Mouse (Mus musculus) stomach, embryonic 15.5 days (tissue): Measurements from ENCODE around the gene Tacc3. TPM values are rescaled to one million over a fixed set of nuclear protein-coding genes. Genes with fewer than 3 reads are reported as not detected.

Experiments
- ATAC-seq: fragments of 200-750 bp; cut with Nextera tagmentation; 2 replicates; pipeline ENCODE4 v1.8.0; 2017; ENCODE audit warnings: low read depth, moderate number of reproducible peaks, moderate TSS enrichment; ENCODE audit not compliant: insufficient read depth, low FRiP score
- H3K27ac ChIP-seq: fragments of 300-500 bp; sonication (generic); 2 replicates; pipeline ENCODE4 v1.5.1; 2015; ENCODE audit warnings: mild to moderate bottlenecking, inconsistent platforms
- H3K27me3 ChIP-seq: fragments of 300-500 bp; sonication (generic); replicated peaks from 2 replicates; pipeline ENCODE4 v1.6.1; 2015; ENCODE audit warnings: inconsistent platforms
- H3K36me3 ChIP-seq: fragments of 300-500 bp; sonication (generic); 2 replicates; pipeline ENCODE4 v1.6.1; 2015; ENCODE audit warnings: inconsistent platforms
- H3K4me1 ChIP-seq: fragments of 300-500 bp; sonication (generic); 2 replicates; pipeline ENCODE4 v1.6.1; 2015; ENCODE audit warnings: inconsistent platforms
- H3K4me2 ChIP-seq: fragments of 300-500 bp; sonication (generic); 2 replicates; pipeline ENCODE4 v1.6.1; 2015; ENCODE audit warnings: mild to moderate bottlenecking, inconsistent platforms
- H3K4me3 ChIP-seq: fragments of 300-500 bp; sonication (generic); replicated peaks from 2 replicates; pipeline ENCODE4 v1.5.1; 2015; ENCODE audit warnings: inconsistent platforms
- H3K9ac ChIP-seq: fragments of 300-500 bp; sonication (generic); 2 replicates; pipeline ENCODE4 v1.6.1; 2015; ENCODE audit warnings: inconsistent platforms
- H3K9me3 ChIP-seq: fragments of 300-500 bp; sonication (generic); 2 replicates; pipeline ENCODE4 v1.6.1; 2016; ENCODE audit warnings: inconsistent platforms
- WGBS: fragments of 180-500 bp; shearing (Covaris S2); methylation state at CpG from one replicate; pipeline ENCODE4 v1.1.7; 2015; 5-methylcytosine and 5-hydroxymethylcytosine counted together
- polyA plus RNA-seq: library from polyadenylated mRNA; unstranded; fragments of >200 nt; fragmentation: Nextera tagmentation; extraction: Ambion mirVana; gene quantifications from 2 replicates; pipeline ENCODE4 v1.2.1, GENCODE M21; 2015

Tacc3 gene
- polyA plus RNA-seq, 1 experiment from 2014 or later = 155 TPM

DNA sequence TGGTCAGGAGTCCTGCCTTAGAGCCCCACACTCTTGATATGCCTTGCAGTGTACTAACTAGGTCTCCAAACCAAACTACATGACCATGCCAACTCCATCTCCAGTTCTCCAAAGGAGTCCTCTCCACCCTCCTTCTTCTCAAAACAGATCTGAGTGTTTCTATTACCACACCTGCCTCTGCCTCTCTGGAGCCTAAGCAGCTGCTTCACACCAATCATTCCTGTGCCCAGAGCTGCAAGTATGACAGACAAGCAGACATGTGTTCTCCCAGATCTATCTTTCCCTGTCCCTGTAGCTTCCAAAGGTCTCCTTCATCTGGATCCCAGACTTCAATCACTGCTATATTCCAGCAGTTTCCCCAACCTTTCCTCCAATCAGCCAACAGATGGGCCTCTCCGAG is 1.2 kb upstream of the Tacc3 start:
- 33% methylated on average over 1 of the region's 1 CpGs for WGBS
- peak overlapping the region; percentile 61; the same call in 1 of the 2 replicates for H3K9ac ChIP-seq
- peaks cover 24% of the 10 kb centered on the region for H3K36me3 ChIP-seq
- H3K4me2 ChIP-seq = peak overlapping the region; percentile 86
- peak overlapping the region; percentile 88 for H3K27ac ChIP-seq
- H3K4me1 ChIP-seq = peaks cover 28% of the 10 kb centered on the region
- peak overlapping the region; percentile 84 for H3K4me3 ChIP-seq
- ATAC-seq = no peak
- H3K27me3 ChIP-seq = no peaks in the 10 kb centered on the region
- H3K9me3 ChIP-seq = no peaks in the 10 kb centered on the region

DNA sequence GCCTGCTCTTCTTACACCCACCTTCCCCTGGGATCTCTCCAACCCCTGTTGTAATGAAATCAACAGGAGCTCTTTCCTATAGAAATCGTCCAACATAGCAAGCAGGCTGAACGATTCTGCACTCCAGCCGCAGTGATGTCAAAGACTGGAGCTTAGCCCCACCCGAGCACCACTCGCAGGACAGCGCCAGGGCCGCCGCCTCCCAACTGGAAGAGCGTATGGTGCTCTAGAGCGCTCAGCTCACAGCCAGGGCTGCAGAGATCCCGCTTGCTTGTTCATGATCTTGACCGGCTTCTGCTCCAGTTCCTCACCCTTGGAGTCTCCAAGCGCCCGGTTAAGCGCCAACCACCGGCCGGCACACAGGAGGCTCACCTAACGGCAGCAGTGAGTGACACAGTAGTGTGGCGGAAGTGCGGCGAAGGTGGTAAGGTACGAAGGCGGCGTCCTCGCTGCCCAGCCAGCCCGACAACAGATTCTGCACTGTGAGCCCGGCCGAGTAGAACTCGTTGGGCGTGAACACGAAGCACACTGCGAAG is 609 bp upstream of the Tacc3 start:
- WGBS = under 1% methylated on average over 32 of the region's 32 CpGs
- H3K4me1 ChIP-seq = peaks cover 28% of the 10 kb centered on the region
- peak overlapping the region; percentile 61 for H3K9ac ChIP-seq
- peak; percentile 27 for ATAC-seq
- H3K27me3 ChIP-seq = no peaks in the 10 kb centered on the region
- H3K4me2 ChIP-seq = peak overlapping the region; percentile 86
- peaks cover 28% of the 10 kb centered on the region for H3K36me3 ChIP-seq
- peak overlapping the region; percentile 84 for H3K4me3 ChIP-seq
- peak overlapping the region; percentile 88 for H3K27ac ChIP-seq
- H3K9me3 ChIP-seq = no peaks in the 10 kb centered on the region

DNA sequence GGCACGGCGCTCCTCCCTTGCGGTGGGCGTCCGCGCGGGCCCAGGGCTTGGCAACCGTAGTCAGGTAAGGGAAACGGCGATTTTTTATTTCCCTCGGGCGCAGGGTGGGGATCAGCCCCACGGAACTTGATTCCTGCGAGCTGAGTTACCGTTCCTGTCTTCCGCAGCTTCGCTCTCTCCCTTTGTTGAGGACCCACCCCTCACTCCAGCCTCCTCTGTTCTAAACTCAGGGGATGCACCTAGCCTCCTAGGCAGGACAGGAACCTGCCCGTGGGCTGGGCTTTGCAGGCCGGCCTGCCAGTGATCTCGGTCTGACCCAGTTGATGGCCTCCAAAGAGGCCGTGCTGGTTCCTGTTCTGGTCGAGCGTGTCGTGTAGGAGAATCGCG is 729 bp downstream of the Tacc3 start:
- Histone ChIP-seq H3K4me1 (peaks cover 25% of the 10 kb centered on the region), H3K9ac (peak overlapping the region; percentile 68), H3K27ac (peak overlapping the region; percentile 77), H3K27me3 (no peaks in the 10 kb centered on the region), H3K9me3 (no peaks in the 10 kb centered on the region), H3K4me3 (peak overlapping the region; percentile 84), H3K4me2 (peak overlapping the region; percentile 86), H3K36me3 (peaks cover 35% of the 10 kb centered on the region)
- WGBS = under 1% methylated on average over 26 of the region's 26 CpGs
- ATAC-seq = no peak; the same call in 1 of the 2 replicates

DNA sequence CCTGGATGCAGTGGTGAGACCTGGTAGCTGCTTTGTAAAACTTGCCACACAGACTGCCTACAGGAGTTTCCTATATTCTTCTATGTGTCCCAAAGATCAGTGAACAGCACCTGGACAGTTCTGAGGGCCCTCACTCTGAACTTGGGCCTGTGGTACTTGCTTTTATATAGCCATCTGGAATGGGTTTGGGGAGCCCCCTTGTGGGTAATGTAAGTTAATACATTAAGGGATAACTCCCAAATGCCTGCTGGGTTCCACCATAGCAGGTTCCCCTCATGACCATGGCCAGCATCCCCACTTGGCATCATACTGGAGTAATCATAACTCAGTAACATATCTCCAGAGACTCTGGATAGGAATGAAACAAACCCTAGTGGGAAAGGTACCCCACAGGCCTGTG is 10.3 kb downstream of the Tacc3 start:
- H3K9me3 ChIP-seq = no peaks in the 10 kb centered on the region
- no peak overlapping the region for H3K9ac ChIP-seq
- no peak overlapping the region for H3K27ac ChIP-seq
- no peak overlapping the region for H3K4me3 ChIP-seq
- H3K36me3 ChIP-seq = peaks cover 57% of the 10 kb centered on the region
- ATAC-seq = no peak
- no peaks in the 10 kb centered on the region for H3K4me1 ChIP-seq
- no peaks in the 10 kb centered on the region for H3K27me3 ChIP-seq
- no peak overlapping the region for H3K4me2 ChIP-seq

DNA sequence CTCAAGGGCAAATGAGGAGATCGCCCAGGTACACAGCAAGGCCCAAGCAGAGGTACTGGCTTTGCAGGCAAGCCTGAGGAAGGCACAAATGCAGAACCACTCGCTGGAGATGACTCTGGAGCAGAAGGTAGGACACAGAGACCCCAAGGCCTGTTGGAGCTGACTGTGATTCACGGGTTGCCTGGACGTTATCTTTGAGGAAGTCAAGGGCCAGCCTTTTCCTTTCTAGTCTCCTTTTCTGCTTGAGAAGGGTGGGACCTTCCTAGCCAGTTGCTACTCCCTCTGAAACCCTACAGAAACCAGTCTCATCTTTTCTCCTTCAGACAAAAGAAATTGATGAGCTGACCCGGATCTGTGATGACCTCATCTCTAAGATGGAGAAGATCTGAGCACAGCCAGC is 13.7 kb downstream of the Tacc3 start:
- H3K4me2 ChIP-seq = no peak overlapping the region
- no peak overlapping the region for H3K27ac ChIP-seq
- H3K36me3 ChIP-seq = peaks cover 46% of the 10 kb centered on the region
- no peaks in the 10 kb centered on the region for H3K27me3 ChIP-seq
- H3K4me1 ChIP-seq = no peaks in the 10 kb centered on the region
- no peak overlapping the region for H3K9ac ChIP-seq
- no peak for ATAC-seq
- 71% methylated on average over 5 of the region's 5 CpGs for WGBS
- H3K9me3 ChIP-seq = no peaks in the 10 kb centered on the region
- no peak overlapping the region for H3K4me3 ChIP-seq

DNA sequence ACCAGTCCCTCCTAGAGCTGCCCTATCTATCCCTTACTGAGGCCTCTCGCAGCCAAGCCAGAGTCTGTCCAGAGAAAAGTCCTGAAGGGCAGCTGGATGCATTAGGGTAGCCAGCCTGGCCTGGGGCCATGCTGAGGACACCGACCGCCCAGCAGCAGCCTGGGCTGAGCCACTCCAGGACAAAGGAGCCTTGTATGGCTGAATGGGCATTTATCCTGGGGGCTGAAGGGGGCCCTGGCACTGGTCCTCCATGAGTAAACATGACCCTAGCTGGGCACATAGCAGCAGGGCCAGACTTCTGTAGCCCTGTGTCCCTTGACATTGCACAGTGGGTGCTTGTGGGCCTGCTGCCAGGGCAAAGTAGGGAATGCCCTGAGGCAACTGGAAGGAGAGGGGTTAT is 16.5 kb downstream of the Tacc3 start:
- Histone ChIP-seq H3K36me3 (peaks cover 21% of the 10 kb centered on the region), H3K4me1 (no peaks in the 10 kb centered on the region), H3K27me3 (no peaks in the 10 kb centered on the region), H3K27ac (0 out of 2 replicates have a peak overlapping the region, but pooled peaks have one; percentile 26), H3K4me2 (no peak overlapping the region), H3K9me3 (no peaks in the 10 kb centered on the region), H3K9ac (no peak overlapping the region), H3K4me3 (no peak overlapping the region)
- ATAC-seq = no peak
- 91% methylated on average over 3 of the region's 3 CpGs for WGBS

DNA sequence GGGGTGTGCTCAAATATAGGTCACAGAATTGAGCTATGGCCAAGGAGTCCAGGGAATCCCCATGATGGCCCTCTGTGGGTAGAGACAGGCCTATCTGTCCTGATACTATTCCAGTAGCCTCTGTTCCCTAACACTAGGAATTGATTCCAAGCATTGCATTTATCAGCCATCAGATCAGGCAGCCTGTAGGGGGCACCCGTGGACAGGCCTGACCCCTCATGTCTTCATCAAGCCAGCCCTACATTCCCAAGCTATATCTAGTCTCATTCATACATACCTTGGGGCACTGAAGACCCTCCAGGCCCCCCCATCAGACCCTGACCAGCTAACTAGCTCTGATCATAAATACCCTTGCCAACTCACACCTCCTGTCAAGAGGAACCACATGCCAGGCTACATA is 18.0 kb downstream of the Tacc3 start:
- Histone ChIP-seq H3K9me3 (no peaks in the 10 kb centered on the region), H3K36me3 (peaks cover 7% of the 10 kb centered on the region; the same call in 1 of the 2 replicates), H3K27me3 (no peaks in the 10 kb centered on the region), H3K9ac (no peak overlapping the region), H3K4me3 (no peak overlapping the region), H3K4me2 (no peak overlapping the region), H3K4me1 (no peaks in the 10 kb centered on the region), H3K27ac (no peak overlapping the region)
- no peak for ATAC-seq
- WGBS = 0% methylated on average over 1 of the region's 1 CpGs

DNA sequence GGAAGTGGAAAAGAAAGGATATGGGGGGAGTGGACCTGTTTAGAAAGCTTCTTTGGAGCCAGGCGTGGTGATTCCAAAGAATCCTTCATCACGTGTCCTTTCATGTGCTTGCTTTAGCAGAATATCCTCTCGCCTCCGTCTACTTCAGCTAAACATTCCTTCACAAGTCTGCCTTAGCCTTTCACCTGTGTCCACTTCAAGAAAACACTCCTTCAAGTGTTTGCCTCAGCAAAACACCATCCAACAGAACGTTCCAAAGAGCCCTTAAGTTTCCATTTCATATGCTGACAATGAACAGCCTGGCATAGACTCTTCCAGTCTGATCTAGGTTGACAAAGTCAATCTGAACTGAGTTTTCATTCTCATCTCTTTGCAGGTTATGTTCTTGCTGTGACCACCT is 20.3 kb downstream of the Tacc3 start:
- H3K27me3 ChIP-seq = no peaks in the 10 kb centered on the region
- H3K9me3 ChIP-seq = no peaks in the 10 kb centered on the region
- no peak overlapping the region for H3K4me3 ChIP-seq
- 74% methylated on average over 5 of the region's 5 CpGs for WGBS
- 0 out of 2 replicates have a peak, but pooled peaks cover 3% of the 10 kb centered on the region for H3K4me1 ChIP-seq
- no peak overlapping the region for H3K9ac ChIP-seq
- ATAC-seq = no peak
- H3K4me2 ChIP-seq = no peak overlapping the region
- no peak overlapping the region for H3K27ac ChIP-seq
- H3K36me3 ChIP-seq = no peaks in the 10 kb centered on the region

DNA sequence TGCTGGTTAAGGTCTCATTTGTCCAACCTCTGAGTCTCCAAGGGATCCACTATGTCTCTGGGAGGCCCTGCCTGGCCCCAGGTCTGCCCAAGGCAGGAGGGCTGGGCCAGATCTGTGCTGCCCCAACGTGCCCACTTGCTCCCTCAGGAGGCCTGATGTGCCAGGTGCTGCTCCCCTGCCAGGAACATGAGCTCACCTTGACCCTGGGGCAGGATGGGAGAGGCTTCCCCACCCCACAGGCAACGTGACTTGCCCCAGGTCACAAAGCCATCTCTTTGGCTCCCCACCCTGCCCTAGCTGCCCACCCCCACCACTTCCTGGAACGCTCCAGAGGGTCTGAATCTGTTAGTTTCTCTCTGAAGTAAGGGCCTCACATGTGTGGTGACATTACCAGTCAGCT is 23.1 kb downstream of the Tacc3 start:
- Histone ChIP-seq H3K36me3 (no peaks in the 10 kb centered on the region), H3K4me3 (no peak overlapping the region), H3K4me2 (no peak overlapping the region), H3K27me3 (no peaks in the 10 kb centered on the region), H3K9ac (no peak overlapping the region), H3K27ac (no peak overlapping the region), H3K9me3 (no peaks in the 10 kb centered on the region), H3K4me1 (0 out of 2 replicates have a peak, but pooled peaks cover 3% of the 10 kb centered on the region)
- ATAC-seq = no peak
- 47% methylated on average over 3 of the region's 3 CpGs for WGBS

DNA sequence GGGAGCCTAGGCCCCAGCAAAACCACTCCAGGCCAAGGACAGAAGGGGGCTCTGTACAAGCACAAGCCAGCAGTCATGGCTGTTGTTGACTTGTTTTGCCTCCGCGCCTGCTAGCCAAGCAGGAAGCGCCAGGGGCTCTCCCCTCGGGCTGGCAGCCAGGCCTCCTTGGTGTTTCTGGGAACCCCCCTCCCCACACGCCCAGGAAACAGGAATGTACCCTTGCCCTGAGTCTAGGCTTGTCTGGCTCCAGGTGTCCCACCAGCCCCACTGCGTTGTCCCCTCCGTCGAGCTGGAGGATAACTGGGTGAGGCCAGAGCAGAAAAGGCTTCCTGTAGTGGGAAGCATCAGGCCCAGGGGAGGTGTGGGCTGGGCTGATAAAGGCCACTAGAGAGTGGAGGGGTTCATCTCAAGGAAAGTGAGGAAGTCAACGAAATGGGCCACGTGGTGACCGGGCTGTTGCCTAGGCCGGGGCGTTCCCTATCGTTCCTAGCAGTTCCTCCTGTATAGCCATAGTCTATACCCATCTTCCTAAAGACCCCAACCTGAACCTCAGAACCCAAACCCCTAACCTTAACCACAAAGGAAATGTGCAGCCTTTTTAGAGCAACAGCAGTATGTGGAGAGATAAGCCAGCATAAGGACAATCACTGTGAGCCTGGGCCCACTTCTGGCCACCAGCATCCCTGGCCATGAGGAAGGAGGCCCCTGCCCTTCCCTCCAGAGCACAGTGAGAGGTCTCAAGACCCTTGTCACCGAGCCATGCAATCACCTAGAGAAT is 23.9 kb downstream of the Tacc3 start:
- H3K4me1 ChIP-seq = 0 out of 2 replicates have a peak, but pooled peaks cover 3% of the 10 kb centered on the region
- no peak overlapping the region for H3K27ac ChIP-seq
- no peak for ATAC-seq
- 76% methylated on average over 15 of the region's 15 CpGs for WGBS
- H3K27me3 ChIP-seq = no peaks in the 10 kb centered on the region
- H3K4me3 ChIP-seq = no peak overlapping the region
- no peaks in the 10 kb centered on the region for H3K36me3 ChIP-seq
- H3K9me3 ChIP-seq = no peaks in the 10 kb centered on the region
- no peak overlapping the region for H3K9ac ChIP-seq
- no peak overlapping the region for H3K4me2 ChIP-seq

DNA sequence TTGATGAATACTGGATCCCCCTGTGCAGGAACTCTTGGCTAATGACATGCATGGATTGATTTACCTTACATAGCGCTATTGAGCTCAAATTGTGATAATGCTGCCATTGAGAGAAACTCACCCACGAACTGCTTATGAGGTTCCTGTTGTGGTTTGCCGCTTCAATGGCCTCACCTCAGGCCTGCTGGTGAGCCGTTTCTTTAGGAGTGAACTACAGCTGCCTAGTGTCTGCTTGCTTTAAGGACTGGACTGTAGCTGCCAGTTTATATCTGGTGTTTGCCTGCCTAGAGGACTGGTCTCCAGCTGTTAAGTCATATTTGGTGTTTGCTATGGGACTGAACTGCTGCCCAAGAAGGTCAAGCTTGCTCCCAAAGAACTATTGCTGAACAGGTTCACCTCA is 25.0 kb downstream of the Tacc3 start:
- no peak for ATAC-seq
- WGBS = 75% methylated on average over 4 of the region's 4 CpGs
- no peaks in the 10 kb centered on the region for H3K9me3 ChIP-seq

DNA sequence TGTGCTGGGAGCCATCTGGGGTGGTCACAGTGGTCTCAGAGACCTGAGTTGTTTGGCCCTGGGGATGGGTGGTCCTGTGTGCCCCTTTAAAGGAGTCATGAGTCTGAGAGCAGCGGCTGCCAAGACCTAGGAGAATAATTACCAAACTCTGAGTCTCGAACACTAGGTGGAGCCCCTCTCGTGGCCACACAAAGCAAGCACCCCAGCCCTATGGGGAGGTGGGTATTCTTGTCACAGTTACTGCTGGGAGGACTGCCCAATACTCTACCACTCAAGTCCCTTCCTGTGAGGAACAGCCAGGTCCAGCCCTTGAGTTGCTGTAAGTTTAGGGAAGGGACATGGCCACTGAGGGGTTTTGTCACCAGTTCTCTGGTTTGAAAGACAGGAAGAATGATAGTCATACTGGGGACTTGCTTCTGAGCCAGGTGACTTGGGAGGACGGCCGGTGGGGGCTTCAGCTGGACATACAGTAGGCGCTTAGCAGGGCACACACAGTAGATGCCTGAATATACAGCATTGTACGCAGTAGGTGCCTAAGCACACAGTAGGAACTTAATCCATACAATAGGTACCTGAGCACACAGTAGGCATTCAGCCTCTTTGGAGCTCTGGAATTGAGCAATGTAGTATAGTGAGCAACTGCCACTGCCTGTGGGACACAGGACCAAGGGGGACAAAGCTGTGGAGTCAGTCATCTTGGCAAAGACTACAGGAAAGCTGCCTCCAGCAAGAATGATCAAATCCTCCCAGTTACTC is 26.1 kb downstream of the Tacc3 start:
- Histone ChIP-seq H3K4me1 (peaks cover 7% of the 10 kb centered on the region; the same call in 1 of the 2 replicates), H3K4me2 (no peak overlapping the region), H3K27me3 (no peaks in the 10 kb centered on the region), H3K27ac (no peak overlapping the region), H3K4me3 (no peak overlapping the region), H3K9ac (no peak overlapping the region), H3K9me3 (no peaks in the 10 kb centered on the region), H3K36me3 (no peaks in the 10 kb centered on the region)
- no peak for ATAC-seq
- 46% methylated on average over 7 of the region's 7 CpGs for WGBS

More for the DNA sequence above, 25.0 kb downstream of the Tacc3 start:
- Histone ChIP-seq H3K27me3 (no peaks in the 10 kb centered on the region), H3K4me1 (0 out of 2 replicates have a peak, but pooled peaks cover 3% of the 10 kb centered on the region), H3K4me3 (no peak overlapping the region), H3K36me3 (no peaks in the 10 kb centered on the region), H3K27ac (no peak overlapping the region), H3K4me2 (no peak overlapping the region), H3K9ac (no peak overlapping the region)
